Mouse (Mus musculus) spleen, embryonic (tissue): ENCODE data around the gene Ifit3.
"Not testable (repeated sequence)": the region's sequence is repeated elsewhere in the genome, so short reads cannot be mapped to it uniquely, and the experiment has no call there.

ENCODE experiments used
- CTCF ChIA-PET: fragments of 350-600 bp; sonication (Branson Sonifier 250); formaldehyde crosslinking; loops from one replicate; lab custom pipeline; 2022; lab: Charles Lee

The Ifit3 gene

DNA sequence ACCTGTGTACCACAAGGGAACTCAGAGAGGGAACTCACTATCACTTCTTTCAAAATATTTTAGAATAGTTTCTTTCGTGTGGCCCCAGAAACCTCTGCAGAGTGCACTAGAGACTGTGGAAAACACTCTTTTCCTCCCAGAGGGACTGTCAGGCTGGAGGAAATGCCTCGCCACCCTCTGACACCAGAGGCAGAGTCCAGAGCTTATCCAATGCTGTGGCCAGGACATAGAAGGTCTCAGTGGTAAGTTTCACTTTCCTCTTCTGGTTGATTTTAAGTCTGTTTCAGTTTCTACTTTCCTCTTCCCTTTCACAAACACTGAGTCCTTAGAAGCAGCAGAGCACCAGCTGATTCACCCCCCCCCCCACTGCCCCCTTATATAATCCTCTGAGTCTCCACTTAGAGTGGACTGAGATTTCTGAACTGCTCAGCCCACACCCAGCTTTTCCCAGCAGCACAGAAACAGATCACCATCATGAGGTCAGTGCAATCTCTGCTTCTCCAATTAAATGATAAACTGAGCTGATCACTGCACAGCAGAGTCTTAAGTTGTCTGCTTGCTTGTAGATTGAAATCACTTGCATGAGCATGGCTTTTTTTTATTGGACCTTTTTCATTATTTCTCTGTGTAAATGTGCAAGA, at the start of gene Ifit3:
Gene Ifit3 (plus strand): TSS at position 406 of the 641 bp plus-strand sequence.
- CTCF ChIA-PET: interaction anchor here (0.5 kb wide), 1 partner anchor 280 kb away, joined by 3 read pairs; no protein-coding TSS in a partner anchor

- CTCF ChIA-PET: no interaction called here
Observed at GRCm38 (mm10) chr19:34539422-34539821, 43.9 kb upstream of the Ifit3 start.

- CTCF ChIA-PET: no interaction called here
Observed at GRCm38 (mm10) chr19:34546211-34546610, 37.1 kb upstream of the Ifit3 start.

DNA sequence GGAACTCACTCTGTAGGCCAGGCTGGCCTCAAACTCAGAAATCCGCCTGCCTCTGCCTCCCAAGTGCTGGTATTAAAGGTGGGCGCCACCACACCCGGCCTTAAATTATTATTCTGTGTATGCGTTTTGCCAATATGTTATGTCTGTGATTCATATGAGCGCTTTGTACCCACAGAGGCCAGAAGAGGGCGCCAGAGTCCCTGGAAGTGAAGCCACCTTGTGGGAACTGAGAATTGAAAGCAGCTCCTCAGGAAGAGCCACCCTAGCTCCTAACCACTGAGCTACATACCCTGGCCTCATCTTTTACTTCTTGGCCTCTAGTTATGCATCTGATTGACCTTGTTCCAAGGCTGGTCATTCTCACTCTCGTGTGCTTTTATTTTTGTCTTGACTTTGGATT, 35.4 kb upstream of the Ifit3 start:
- CTCF ChIA-PET: interaction anchor here (0.6 kb wide), 1 partner anchor 88 kb away, joined by 4 read pairs; no protein-coding TSS in a partner anchor

DNA sequence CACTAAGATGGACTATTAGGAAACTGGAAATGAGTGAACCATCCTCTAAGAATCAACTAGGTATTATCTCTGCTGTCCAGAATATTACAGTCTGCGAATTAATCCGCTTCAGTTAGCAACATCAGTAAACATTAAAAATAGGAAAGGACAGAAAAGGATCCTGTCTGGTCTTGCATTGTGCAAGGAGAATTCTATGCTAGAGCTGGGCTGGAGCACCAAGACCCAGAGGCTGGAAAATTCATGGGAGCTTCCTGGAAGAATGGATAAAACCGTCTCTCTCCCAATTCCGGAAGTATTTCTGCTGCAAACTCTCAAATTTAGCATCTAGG, 33.2 kb upstream of the Ifit3 start:
- CTCF ChIA-PET: interaction anchor here (0.8 to 2.1 kb wide), 3 partner anchors 85 to 107 kb away, joined by 3 to 23 read pairs (median 12); no protein-coding TSS in a partner anchor

- CTCF ChIA-PET: interaction anchor here (0.5 to 2.1 kb wide), 3 partner anchors 83 to 91 kb away, joined by 4 to 23 read pairs (median 4); no protein-coding TSS in a partner anchor
Observed at GRCm38 (mm10) chr19:34550534-34551223, 32.7 kb upstream of the Ifit3 start, which contains the start of gene Ifit2. Gene Ifit2, plus strand, starts transcription at chr19:34550694.

DNA sequence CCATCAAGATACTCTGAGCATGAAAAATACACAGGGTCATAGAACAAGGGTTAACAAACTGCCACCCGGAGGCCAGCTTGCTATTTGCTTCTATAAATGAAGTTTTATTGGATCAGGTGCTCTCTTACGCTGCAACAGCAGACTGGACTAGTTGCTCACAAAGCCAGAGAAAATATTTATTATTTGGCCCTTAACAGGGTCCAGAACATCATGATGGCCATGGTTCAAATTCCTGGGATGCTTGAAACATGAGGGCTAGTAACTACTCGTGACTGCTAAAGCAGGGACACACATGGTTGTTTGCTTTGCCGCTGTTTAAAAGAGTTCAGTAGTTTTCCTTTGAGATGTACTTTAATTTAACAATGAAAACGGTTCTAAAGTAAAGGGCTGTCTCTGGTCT, 31.4 kb upstream of the Ifit3 start:
- CTCF ChIA-PET: interaction anchor here (0.5 kb wide), 1 partner anchor 67 kb away, joined by 3 read pairs; no protein-coding TSS in a partner anchor

DNA sequence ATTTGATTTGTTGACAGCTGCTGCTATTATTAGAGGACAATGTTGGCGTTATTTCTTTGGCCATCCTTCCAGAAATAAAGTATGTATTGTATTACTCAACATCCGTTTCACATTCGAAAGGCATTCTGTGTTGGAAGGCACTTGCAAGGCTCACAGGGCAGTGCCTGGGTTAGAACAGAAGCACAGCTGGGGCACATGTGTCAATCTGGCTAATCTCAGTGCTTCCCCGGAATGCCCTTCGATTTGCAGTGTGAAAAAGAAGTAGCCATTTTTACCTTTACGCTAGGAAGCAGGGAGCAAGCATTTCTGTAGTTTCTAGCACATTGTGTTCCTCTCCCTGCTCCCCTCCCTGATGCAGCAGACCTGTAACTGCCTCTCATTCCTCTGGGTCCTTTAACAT, 30.3 kb upstream of the Ifit3 start:
- CTCF ChIA-PET: no interaction called here

DNA sequence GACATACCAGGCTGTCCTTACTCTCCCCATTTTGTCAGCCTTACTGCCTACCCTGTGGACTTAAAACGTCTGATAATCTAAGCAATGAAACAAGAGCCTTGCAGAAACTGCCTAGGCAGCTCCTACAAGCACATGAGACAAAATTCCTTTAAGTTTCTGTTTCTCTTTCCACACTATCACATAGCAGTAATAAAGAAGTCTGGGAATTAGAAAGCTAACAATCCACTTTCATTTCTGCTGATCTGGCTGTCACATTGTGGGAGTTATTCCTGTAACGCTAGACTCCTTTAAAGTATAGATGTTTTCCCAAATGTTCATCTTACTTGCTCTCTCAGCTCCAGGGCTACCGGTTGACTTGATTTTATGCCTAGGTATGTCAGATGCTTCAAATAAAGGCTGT, 29.8 kb upstream of the Ifit3 start:
- CTCF ChIA-PET: no interaction called here

DNA sequence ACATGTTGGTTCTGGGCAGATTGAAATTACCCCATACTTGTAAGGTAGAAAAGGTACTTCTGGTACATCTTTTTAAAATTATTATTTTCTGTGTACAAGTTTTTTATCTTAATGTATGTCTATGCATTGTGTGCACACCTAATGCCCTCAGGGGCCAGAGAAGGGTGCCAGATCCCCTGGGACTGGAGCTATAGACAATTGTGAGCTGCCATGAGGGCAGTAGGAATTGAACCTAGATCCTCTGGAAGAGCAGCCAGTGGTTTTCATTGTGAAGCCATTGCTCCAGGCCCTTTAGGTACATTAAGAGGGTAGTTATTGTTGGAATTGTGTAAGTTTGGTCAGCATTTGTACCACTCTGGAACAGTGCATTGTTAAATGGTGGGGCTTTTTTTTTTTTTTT, 29.3 kb upstream of the Ifit3 start:
- CTCF ChIA-PET: interaction anchor here (0.6 to 0.7 kb wide), 3 partner anchors 9 to 1357 kb away, joined by 3 to 9 read pairs (median 8); no protein-coding TSS in a partner anchor

- CTCF ChIA-PET: no interaction called here
Observed at GRCm38 (mm10) chr19:34556621-34557020, 26.7 kb upstream of the Ifit3 start.

DNA sequence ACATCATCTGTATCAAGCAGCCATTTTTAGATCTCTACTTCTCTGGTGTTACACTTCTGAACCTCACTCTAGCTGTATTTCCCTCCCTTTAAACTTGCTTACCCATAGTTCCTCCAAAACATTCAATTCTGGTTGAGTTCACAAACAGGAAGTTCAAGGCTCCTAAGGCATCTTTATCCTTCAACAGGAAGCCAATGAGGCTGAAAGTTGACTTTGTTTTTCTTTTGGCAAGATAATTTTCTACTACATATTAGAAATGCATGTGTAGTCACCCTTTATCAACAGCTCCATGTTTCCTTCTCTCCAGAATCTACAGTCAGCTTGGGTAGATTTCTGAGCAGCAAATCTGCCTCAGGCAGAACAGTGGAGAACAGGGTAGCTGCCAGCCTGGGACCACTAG, 20.8 kb upstream of the Ifit3 start:
- CTCF ChIA-PET: no interaction called here

DNA sequence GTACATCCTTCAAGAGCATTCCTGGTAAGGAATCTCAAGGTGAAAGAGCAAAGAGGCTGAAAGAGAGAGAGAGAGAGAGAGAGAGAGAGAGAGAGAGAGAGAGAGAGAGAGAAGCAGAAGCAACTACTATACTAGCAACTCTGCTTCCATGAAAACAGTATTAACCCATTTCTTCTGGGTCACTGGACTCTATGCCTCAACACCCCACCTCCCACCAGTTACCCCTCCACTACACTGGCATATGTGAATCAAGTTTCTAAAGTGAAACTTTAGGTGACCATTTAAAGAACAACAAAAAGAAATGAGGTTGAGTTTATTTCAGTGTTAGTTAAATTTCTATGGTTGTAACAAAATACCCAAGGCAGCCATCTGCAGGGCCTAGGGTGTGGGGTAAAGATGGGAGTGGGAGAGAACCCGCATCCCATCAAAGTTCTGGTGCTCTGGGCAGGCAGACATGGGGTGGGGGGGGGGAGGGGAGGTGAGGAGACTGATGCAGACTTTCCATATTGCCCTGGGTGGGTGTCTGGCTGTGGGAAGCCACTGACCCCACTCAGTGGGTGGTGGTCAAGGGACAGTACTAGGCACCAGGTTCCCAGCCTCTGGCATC, 17.1 kb upstream of the Ifit3 start:
- CTCF ChIA-PET: no interaction called here

- CTCF ChIA-PET: interaction anchor here (0.6 kb wide), 1 partner anchor 11 kb away, joined by 6 read pairs; no protein-coding TSS in a partner anchor
Observed at GRCm38 (mm10) chr19:34568988-34569895, 14.1 kb upstream of the Ifit3 start.

DNA sequence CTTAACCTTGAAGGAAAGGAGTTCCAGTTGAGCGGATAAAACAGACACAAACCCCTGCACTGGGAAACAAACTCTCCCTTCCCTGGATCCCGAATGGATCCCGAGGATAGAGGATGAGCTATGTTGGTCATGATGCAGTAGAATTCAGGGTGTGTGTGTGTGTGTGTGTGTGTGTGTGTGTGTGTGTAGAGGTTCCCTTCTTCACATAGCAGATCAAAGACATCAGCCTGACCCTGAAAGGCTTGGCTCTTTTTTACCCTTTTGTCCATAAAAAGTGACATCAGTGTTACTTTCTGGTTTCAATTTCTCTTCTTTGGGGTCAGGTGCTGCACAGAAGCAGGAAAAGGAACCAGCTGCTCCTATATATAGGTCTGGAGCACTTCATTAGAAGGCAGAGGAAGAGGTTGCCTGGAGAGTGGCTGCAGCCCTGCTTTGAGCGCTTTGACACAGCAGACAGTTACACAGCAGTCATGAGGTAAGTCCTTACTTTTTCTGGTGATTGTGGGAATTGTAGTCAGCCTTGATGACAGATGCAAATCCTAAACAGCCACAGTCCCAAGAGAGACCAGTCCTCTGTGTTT, 13.3 kb upstream of the Ifit3 start:
- CTCF ChIA-PET: interaction anchor here (0.6 kb wide), 1 partner anchor 12 kb away, joined by 6 read pairs; no protein-coding TSS in a partner anchor

DNA sequence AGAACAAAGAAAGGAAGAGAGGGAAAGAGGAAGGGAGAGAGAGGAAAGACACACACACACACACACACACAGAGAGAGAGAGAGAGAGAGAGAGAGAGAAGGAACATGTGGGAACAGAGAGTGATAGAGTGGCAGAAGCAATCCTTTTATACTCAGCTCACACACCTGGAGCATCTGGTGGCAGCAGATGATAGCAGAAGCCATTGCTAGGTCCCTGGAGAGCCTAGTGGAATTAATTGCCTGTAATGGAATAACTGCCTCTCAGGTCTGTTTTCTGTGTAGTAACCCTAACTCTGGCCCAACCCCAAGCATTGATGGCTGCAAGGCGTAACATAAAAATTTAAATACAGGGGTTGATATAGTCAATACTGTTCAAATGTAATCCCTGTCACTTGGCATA, 12.3 kb upstream of the Ifit3 start:
- CTCF ChIA-PET: interaction anchor here (0.6 to 0.7 kb wide), 2 partner anchors 51 to 253 kb away, joined by 3 to 4 read pairs; no protein-coding TSS in a partner anchor

DNA sequence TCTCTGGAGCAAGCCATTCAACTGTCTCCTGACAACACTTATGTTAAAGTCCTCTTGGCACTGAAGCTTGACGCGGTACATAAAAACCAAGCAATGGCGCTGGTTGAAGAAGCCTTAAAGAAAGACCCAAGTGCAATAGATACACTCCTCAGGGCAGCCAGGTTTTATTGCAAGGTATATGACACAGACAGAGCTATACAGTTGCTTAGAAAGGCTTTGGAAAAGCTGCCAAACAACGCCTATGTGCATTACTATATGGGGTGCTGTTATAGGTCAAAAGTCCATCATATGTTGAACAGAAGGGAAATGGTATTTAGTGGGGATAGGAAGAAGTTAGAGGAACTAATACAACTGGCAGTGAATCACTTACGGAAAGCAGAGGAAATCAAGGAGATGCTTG, 9.7 kb upstream of the Ifit3 start:
- CTCF ChIA-PET: no interaction called here

- CTCF ChIA-PET: no interaction called here
Observed at GRCm38 (mm10) chr19:34577121-34577520, 6.2 kb upstream of the Ifit3 start.

- CTCF ChIA-PET: interaction anchor here (0.5 kb wide), 1 partner anchor 280 kb away, joined by 3 read pairs; no protein-coding TSS in a partner anchor
Observed at GRCm38 (mm10) chr19:34582696-34583095, 635 bp upstream of the Ifit3 start.

DNA sequence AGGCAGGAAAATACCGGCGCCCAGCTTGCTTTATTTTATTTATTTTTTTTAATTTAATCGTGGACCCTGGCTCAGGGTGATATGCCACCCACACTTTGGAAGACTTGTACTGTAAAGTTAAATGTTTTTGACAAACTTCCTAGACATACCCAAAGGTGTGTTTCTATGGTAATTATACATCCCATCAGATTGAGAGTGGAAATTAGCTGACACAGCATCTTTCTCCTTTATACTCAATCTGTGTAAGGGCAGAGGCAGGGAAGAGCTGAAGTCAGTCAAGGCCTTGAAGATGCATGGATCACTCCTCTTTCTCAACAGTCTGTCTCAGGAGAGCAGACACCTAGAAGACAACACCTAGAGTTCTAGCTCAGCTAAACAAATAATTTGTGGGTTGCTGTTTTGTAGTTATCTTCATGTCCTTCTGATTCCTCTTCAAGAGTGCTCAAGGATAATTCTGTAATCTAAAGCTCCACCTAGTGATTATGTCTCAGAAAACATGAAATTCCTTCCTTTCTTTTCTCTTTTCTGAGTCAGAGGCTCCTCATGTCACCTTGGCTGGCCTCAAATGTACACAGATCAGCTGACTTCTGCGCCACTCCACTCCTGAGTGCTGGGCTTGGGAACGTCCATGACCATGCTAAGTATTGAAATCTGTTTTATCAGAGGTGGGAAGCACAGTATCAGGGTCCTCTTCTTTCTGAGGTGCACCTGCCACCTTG, 2.6 kb downstream of the Ifit3 start:
- CTCF ChIA-PET: not testable (repeated sequence)
